In genomic region chr14:75303807-75304206, GRCm38 (mm10) we compare ENCODE assay signal across 27 mouse cellular contexts. TPM values are rescaled to one million over a fixed set of nuclear protein-coding genes. Genes with fewer than 3 reads are reported as not detected.
DNase-seq lines count a peak whose midpoint lies in the region; ATAC-seq and TF ChIP-seq lines count a peak whose summit lies in the region.
"Had no signal": no experiment of that assay in that cellular context is flagged by ENCODE, and none has a peak within 500 bp of the region (broad histone marks: within the 10 kb centered on the region; RNA-seq: fewer than 3 reads in every experiment).

No protein-coding gene starts in this region.

- no peaks in the 10 kb centered on the region for H3K4me1 ChIP-seq in ES-Bruce4 (ENCODE audit: control insufficient read depth, insufficient read depth, low read length)
- H3K4me1 ChIP-seq in hindbrain, postnatal 0 days (ENCODE audit: insufficient read depth, low read length) = no peaks in the 10 kb centered on the region
- H3K4me1 ChIP-seq: embryonic facial prominence, embryonic 12.5 days; embryonic facial prominence, embryonic 15.5 days; intestine, embryonic 15.5 days had no signal

- 0 out of 2 replicates have a peak, but pooled peaks have one; percentile 67 for TF ChIP-seq EP300 in ES-Bruce4 (IDR thresholded peaks at IDR 0.05; ENCODE audit: insufficient read depth, low read depth, low read length)

- H3K4me2 ChIP-seq in hindbrain, postnatal 0 days (ENCODE audit: low read depth, low read length) = no peak overlapping the region
- H3K4me2 ChIP-seq: embryonic facial prominence, embryonic 12.5 days; embryonic facial prominence, embryonic 15.5 days; heart, embryonic 13.5 days; hindbrain, embryonic 12.5 days; hindbrain, embryonic 15.5 days; intestine, embryonic 15.5 days had no signal

- H3K27ac ChIP-seq in ES-Bruce4 (ENCODE audit: insufficient read depth, low read length) = no peak overlapping the region
- no peak overlapping the region for H3K27ac ChIP-seq in hindbrain, postnatal 0 days
- H3K27ac ChIP-seq: embryonic facial prominence, embryonic 12.5 days; embryonic facial prominence, embryonic 15.5 days; gastrocnemius, adult 2 months; heart, adult 2 months; heart, embryonic 10.5 days; heart, embryonic 13.5 days; hindbrain, embryonic 12.5 days; hindbrain, embryonic 15.5 days; intestine, embryonic 15.5 days had no signal

- no peak overlapping the region for H3K4me3 ChIP-seq in ES-Bruce4 (ENCODE audit: low read depth, low read length)
- no peak overlapping the region for H3K4me3 ChIP-seq in hindbrain, postnatal 0 days (ENCODE audit: low read length)
- H3K4me3 ChIP-seq: embryonic facial prominence, embryonic 12.5 days; embryonic facial prominence, embryonic 15.5 days; gastrocnemius, adult 2 months; heart, adult 2 months; heart, embryonic 10.5 days; heart, embryonic 13.5 days; hindbrain, embryonic 12.5 days; hindbrain, embryonic 15.5 days; intestine, embryonic 15.5 days had no signal

- no peaks in the 10 kb centered on the region for H3K9me3 ChIP-seq in ES-Bruce4 (replicated peaks; ENCODE audit: control insufficient read depth, insufficient read depth, low read length, poor library complexity, severe bottlenecking)
- no peaks in the 10 kb centered on the region for H3K9me3 ChIP-seq in hindbrain, postnatal 0 days (ENCODE audit: low read length)
- H3K9me3 ChIP-seq: embryonic facial prominence, embryonic 12.5 days; embryonic facial prominence, embryonic 15.5 days; heart, embryonic 10.5 days; heart, embryonic 13.5 days; hindbrain, embryonic 12.5 days; hindbrain, embryonic 15.5 days; intestine, embryonic 15.5 days had no signal

- no peak for TF ChIP-seq POLR2A in ES-Bruce4 (IDR thresholded peaks at IDR 0.05; ENCODE audit: insufficient read depth, low read length)

- H3K27me3 ChIP-seq in ES-Bruce4 (ENCODE audit: control insufficient read depth, insufficient read depth, low read length, poor library complexity, severe bottlenecking) = no peaks in the 10 kb centered on the region
- H3K27me3 ChIP-seq in hindbrain, postnatal 0 days (ENCODE audit: insufficient read depth, low read length) = no peaks in the 10 kb centered on the region
- H3K27me3 ChIP-seq: embryonic facial prominence, embryonic 12.5 days; embryonic facial prominence, embryonic 15.5 days; heart, embryonic 13.5 days; hindbrain, embryonic 12.5 days; hindbrain, embryonic 15.5 days; intestine, embryonic 15.5 days had no signal

- no peak for ATAC-seq in hindbrain, postnatal 0 days
- ATAC-seq: forebrain, embryonic 14.5 days; forebrain, postnatal 0 days; intestine, embryonic 15.5 days had no signal

- no peak for TF ChIP-seq CTCF in ES-Bruce4 (IDR thresholded peaks at IDR 0.05; ENCODE audit: low read depth, low read length)
- no peak for TF ChIP-seq CTCF in hindbrain, postnatal 0 days (IDR thresholded peaks at IDR 0.05; ENCODE audit: low read depth)

- peak; percentile 4 for DNase-seq in embryo, embryonic 10 days (ENCODE audit: low spot score)
- no peak for DNase-seq in embryo, embryonic 9.5 days (ENCODE audit: extremely low spot score)
- peak; percentile 41 for DNase-seq in R1 (ENCODE audit: low read depth, low spot score)
- DNase-seq in c-Kit-positive CD71-positive TER-119-positive erythroid progenitor cells, embryonic 14.5 days (ENCODE audit: low spot score) = no peak
- no peak for DNase-seq in hindbrain, postnatal 0 days (ENCODE audit: low spot score)
- DNase-seq: adrenal gland, adult 2 months; adrenal gland, postnatal 14 days; cerebellum, adult 11-12 months; cerebellum, adult 8-10 months; cerebellum, postnatal 10 days; cerebellum, postnatal 36 days; forebrain, postnatal 0 days; gastrocnemius, adult 2 months; gastrocnemius, postnatal 25 days; heart, adult 2 months; heart, postnatal 14 days; kidney, adult 11 months; kidney, adult 9 months had no signal

- H3K36me3 ChIP-seq in ES-Bruce4 (ENCODE audit: control insufficient read depth, insufficient read depth, low read length, poor library complexity, severe bottlenecking) = no peaks in the 10 kb centered on the region
- H3K36me3 ChIP-seq in hindbrain, postnatal 0 days (ENCODE audit: insufficient read depth, low read length) = no peaks in the 10 kb centered on the region
- H3K36me3 ChIP-seq: embryonic facial prominence, embryonic 12.5 days; embryonic facial prominence, embryonic 15.5 days; heart, embryonic 10.5 days; heart, embryonic 13.5 days; hindbrain, embryonic 12.5 days; hindbrain, embryonic 15.5 days; intestine, embryonic 15.5 days had no signal

- WGBS in hindbrain, postnatal 0 days = 39% methylated on average over 5 of the region's 5 CpGs

- no peak overlapping the region for H3K9ac ChIP-seq in ES-Bruce4 (ENCODE audit: low read depth, poor library complexity, severe bottlenecking)
- H3K9ac ChIP-seq in hindbrain, postnatal 0 days (replicated peaks; ENCODE audit: low read length) = no peak overlapping the region
- H3K9ac ChIP-seq: embryonic facial prominence, embryonic 12.5 days; embryonic facial prominence, embryonic 15.5 days; forebrain, postnatal 0 days; heart, embryonic 13.5 days; hindbrain, embryonic 12.5 days; hindbrain, embryonic 15.5 days; intestine, embryonic 15.5 days had no signal

RNA-seq across cellular contexts. Expression of gene Zc3h13, which starts 19.6 kb away (rescaled TPM):
- 41.9 and 42.5 TPM in 2 replicates for polyA plus RNA-seq in ES-Bruce4 (2011; ENCODE audit: insufficient read depth, insufficient read length, low read depth, missing spikeins)
- total RNA-seq in hindbrain, postnatal 0 days (2014; rRNA removed) = 13.5 and 25.6 TPM in 2 replicates
- 43.1 and 45.1 TPM in 2 replicates for polyA plus RNA-seq in hindbrain, postnatal 0 days (2015; fragmentation: Nextera tagmentation; extraction: Ambion mirVana)

Comparison
In these comparisons a context has a peak if more than half of its experiments do, and no peak if none do; other contexts are left out.
1. DNase-seq: peak in embryo, embryonic 10 days (single experiment) and R1 (single experiment); none in embryo, embryonic 9.5 days (single experiment), c-Kit-positive CD71-positive TER-119-positive erythroid progenitor cells, embryonic 14.5 days (single experiment) and hindbrain, postnatal 0 days (single experiment).